Mouse (Mus musculus) erythroblast, adult 5-6 weeks (primary cell): ENCODE results near the gene Slfn4. TPM values are rescaled to one million over a fixed set of nuclear protein-coding genes. Genes with fewer than 3 reads are reported as not detected.

ENCODE experiments used
- total RNA-seq, 2 experiments: library from RNA; stranded (forward) in 1 of 2; stranded (reverse) in 1 of 2; fragments of 150-400 nt in 1 of 2; fragments of 200-764, 138-1000 nt in 1 of 2; gene quantifications; 2 replicates each; pipeline versions ENCODE4 v1.2.3 to v1.2.4; 2015 to 2017; ENCODE audit warnings: low replicate concordance in 2 of 2

The Slfn4 gene
- total RNA-seq, 2 experiments from 2014 or later: 27.2 to 52.5 TPM

Other genes starting within 250 kb of the Slfn4 start
- 6.9 TPM in 2 replicates for gene Slfn5, start 223.8 kb upstream of the Slfn4 start, total RNA-seq (2015; ENCODE audit: low replicate concordance)
- 10.6 and 11.0 TPM in 2 replicates for gene Slfn5, start 223.8 kb upstream of the Slfn4 start, total RNA-seq (2017; ENCODE audit: low replicate concordance)
- 4.0 and 7.1 TPM in 2 replicates for gene Slfn9, start 183.4 kb upstream of the Slfn4 start, total RNA-seq (2015; ENCODE audit: low replicate concordance)
- gene Slfn9, start 183.4 kb upstream of the Slfn4 start, total RNA-seq (2017; ENCODE audit: low replicate concordance): 3.5 and 4.5 TPM in 2 replicates
- 3.7 and 9.0 TPM in 2 replicates for gene Slfn8, start 154.4 kb upstream of the Slfn4 start, total RNA-seq (2015; ENCODE audit: low replicate concordance)
- gene Slfn8, start 154.4 kb upstream of the Slfn4 start, total RNA-seq (2017; ENCODE audit: low replicate concordance): 2.7 and 5.4 TPM in 2 replicates
- gene Slfn2, start 110.1 kb upstream of the Slfn4 start, total RNA-seq (2015; ENCODE audit: low replicate concordance): 36.9 and 58.1 TPM in 2 replicates
- 71.9 and 73.6 TPM in 2 replicates for gene Slfn2, start 110.1 kb upstream of the Slfn4 start, total RNA-seq (2017; ENCODE audit: low replicate concordance)
- gene Slfn1, start 58.3 kb upstream of the Slfn4 start, total RNA-seq (2015; ENCODE audit: low replicate concordance): 16.5 and 18.6 TPM in 2 replicates
- gene Slfn1, start 58.3 kb upstream of the Slfn4 start, total RNA-seq (2017; ENCODE audit: low replicate concordance): 23.3 and 26.2 TPM in 2 replicates
- 8.6 and 10.0 TPM in 2 replicates for gene Slfn3, start 16.1 kb downstream of the Slfn4 start, total RNA-seq (2015; ENCODE audit: low replicate concordance)
- gene Slfn3, start 16.1 kb downstream of the Slfn4 start, total RNA-seq (2017; ENCODE audit: low replicate concordance): 11.9 and 15.3 TPM in 2 replicates
- gene Slfn14, start 111.5 kb downstream of the Slfn4 start, total RNA-seq (2015; ENCODE audit: low replicate concordance): 616 and 623 TPM in 2 replicates
- 920 and 955 TPM in 2 replicates for gene Slfn14, start 111.5 kb downstream of the Slfn4 start, total RNA-seq (2017; ENCODE audit: low replicate concordance)
- 20.8 and 28.2 TPM in 2 replicates for gene Ap2b1, start 123.8 kb downstream of the Slfn4 start, total RNA-seq (2015; ENCODE audit: low replicate concordance)
- gene Ap2b1, start 123.8 kb downstream of the Slfn4 start, total RNA-seq (2017; ENCODE audit: low replicate concordance): 46.0 and 52.7 TPM in 2 replicates
- 1.3 and 2.9 TPM in 2 replicates for gene Pex12, start 127.4 kb downstream of the Slfn4 start, total RNA-seq (2015; ENCODE audit: low replicate concordance)
- 1.3 and 3.9 TPM in 2 replicates for gene Pex12, start 127.4 kb downstream of the Slfn4 start, total RNA-seq (2017; ENCODE audit: low replicate concordance)
- gene Rasl10b, start 234.0 kb downstream of the Slfn4 start, total RNA-seq (2015; ENCODE audit: low replicate concordance): not detected in 2 replicates
- not detected in 2 replicates for gene Rasl10b, start 234.0 kb downstream of the Slfn4 start, total RNA-seq (2017; ENCODE audit: low replicate concordance)